Mouse (Mus musculus): ENCODE results near the gene Ccdc6.

- no peak for TF ChIP-seq CTCF (IDR thresholded peaks at IDR 0.05 in 2 of 3, conservative IDR thresholded peaks at IDR 0.05 in 1 of 3; ENCODE audit: control insufficient read depth in 1 of 3, insufficient read depth in 1 of 3, low read depth in 2 of 3, low read length in 3 of 3, poor library complexity in 1 of 3, severe bottlenecking in 1 of 3)
- TF ChIP-seq USF2 (IDR thresholded peaks at IDR 0.05; ENCODE audit: borderline replicate concordance in 1 of 2, insufficient read depth in 1 of 2, low read depth in 1 of 2, low read length in 2 of 2), result no peak
- TF ChIP-seq E2F4 (IDR thresholded peaks at IDR 0.05; ENCODE audit: borderline replicate concordance, low read depth, low read length), result no peak
- TF ChIP-seq EP300 (IDR thresholded peaks at IDR 0.05; ENCODE audit: low read depth in 1 of 2, low read length in 2 of 2), result no peak
- no peak for TF ChIP-seq MAZ (IDR thresholded peaks at IDR 0.05; ENCODE audit: low read depth, low read length)
- no peak for TF ChIP-seq MAFK (IDR thresholded peaks at IDR 0.05; ENCODE audit: borderline replicate concordance, low read depth, low read length)
- TF ChIP-seq BHLHE40 (IDR thresholded peaks at IDR 0.05; ENCODE audit: borderline replicate concordance, low read depth, low read length), result no peak
- TF ChIP-seq POLR2A (IDR thresholded peaks at IDR 0.05; ENCODE audit: control insufficient read depth in 1 of 2, insufficient read depth in 1 of 2, low read depth in 1 of 2, low read length in 2 of 2, poor library complexity in 1 of 2), result no peak
- TF ChIP-seq SMC3 (IDR thresholded peaks at IDR 0.05; ENCODE audit: low read depth, low read length), result no peak
- no peak for TF ChIP-seq USF1 (IDR thresholded peaks at IDR 0.05; ENCODE audit: low read depth, low read length)
- TF ChIP-seq ZC3H11A (IDR thresholded peaks at IDR 0.05; ENCODE audit: low read depth, low read length), result no peak
- no peak for TF ChIP-seq ZMIZ1 (IDR thresholded peaks at IDR 0.05; ENCODE audit: low read depth, low read length)
Measured at GRCm38 (mm10) chr10:70139368-70139767, 42.4 kb downstream of the Ccdc6 start.
